Mouse (Mus musculus) liver, adult 2 months (tissue): ENCODE measurements around the gene Nudt17. TPM values are rescaled to one million over a fixed set of nuclear protein-coding genes. Genes with fewer than 3 reads are reported as not detected.

Source experiments
- DNase-seq: peaks from one replicate; pipeline ENCODE4 v3.0.0-alpha.2; 2011; ENCODE audit warnings: low read depth, low spot score; ENCODE audit errors: extremely low read depth
- H3K27ac ChIP-seq: fragments of 200-500 bp; replicated peaks from 2 replicates; pipeline ENCODE4 v1.5.1; 2012; ENCODE audit warnings: low read depth, mild to moderate bottlenecking, control low read depth, inconsistent platforms, low read length; ENCODE audit not compliant: insufficient read depth
- H3K27me3 ChIP-seq: fragments of 200-500 bp; 2 replicates; pipeline ENCODE4 v1.6.1; 2012; ENCODE audit warnings: mild to moderate bottlenecking, moderate library complexity, low read length, inconsistent platforms; ENCODE audit not compliant: control insufficient read depth, insufficient read depth
- H3K36me3 ChIP-seq: fragments of 200-500 bp; 2 replicates; pipeline ENCODE4 v1.6.1; 2012; ENCODE audit warnings: low read length, inconsistent platforms; ENCODE audit not compliant: control insufficient read depth, insufficient read depth
- H3K4me1 ChIP-seq: fragments of 200-500 bp; 2 replicates; pipeline ENCODE4 v1.6.1; 2011; ENCODE audit warnings: low read length; ENCODE audit not compliant: control insufficient read depth, insufficient read depth
- H3K4me3 ChIP-seq: fragments of 200-500 bp; 2 replicates; pipeline ENCODE4 v1.5.1; 2011; ENCODE audit warnings: low read depth, mild to moderate bottlenecking, control low read depth, low read length, moderate library complexity; ENCODE audit not compliant: insufficient read depth
- H3K79me2 ChIP-seq: fragments of 200-500 bp; 2 replicates; pipeline ENCODE4 v1.6.1; 2012; ENCODE audit warnings: inconsistent platforms, mild to moderate bottlenecking, low read length, moderate library complexity; ENCODE audit not compliant: control insufficient read depth, insufficient read depth
- H3K9ac ChIP-seq: fragments of 200-500 bp; 2 replicates; pipeline ENCODE4 v1.6.1; 2012; ENCODE audit warnings: low read depth, mild to moderate bottlenecking, control low read depth, inconsistent platforms, low read length
- CTCF ChIP-seq: fragments of 200-500 bp; IDR thresholded peaks from 2 replicates; pipeline ENCODE4 v1.5.1; 2011; ENCODE audit warnings: low read depth, low read length, control low read depth
- POLR2A ChIP-seq: fragments of 200-500 bp; IDR thresholded peaks from 2 replicates; pipeline ENCODE4 v1.6.1; 2011; ENCODE audit warnings: low read length, control low read depth; ENCODE audit not compliant: insufficient read depth; ENCODE audit errors: extremely low read depth
- WGBS: fragments of 180-500 bp; shearing (Covaris S2); methylation state at CpG from one replicate; pipeline ENCODE4 v1.1.7; 2018; 5-methylcytosine and 5-hydroxymethylcytosine counted together
- polyA plus RNA-seq: library from polyadenylated mRNA; depleted of rRNA; stranded (reverse); fragments of >200 nt; gene quantifications from 2 replicates; pipeline ENCODE4 v1.2.3, GENCODE M21; 2012
- total RNA-seq: library from RNA; depleted of rRNA; stranded (reverse); fragments of >200 nt; gene quantifications from 2 replicates; pipeline ENCODE4 v1.2.3, GENCODE M21; 2014

Gene Nudt17
- total and polyA plus RNA-seq, 2 experiments = 0.28 to 0.69 TPM

DNA sequence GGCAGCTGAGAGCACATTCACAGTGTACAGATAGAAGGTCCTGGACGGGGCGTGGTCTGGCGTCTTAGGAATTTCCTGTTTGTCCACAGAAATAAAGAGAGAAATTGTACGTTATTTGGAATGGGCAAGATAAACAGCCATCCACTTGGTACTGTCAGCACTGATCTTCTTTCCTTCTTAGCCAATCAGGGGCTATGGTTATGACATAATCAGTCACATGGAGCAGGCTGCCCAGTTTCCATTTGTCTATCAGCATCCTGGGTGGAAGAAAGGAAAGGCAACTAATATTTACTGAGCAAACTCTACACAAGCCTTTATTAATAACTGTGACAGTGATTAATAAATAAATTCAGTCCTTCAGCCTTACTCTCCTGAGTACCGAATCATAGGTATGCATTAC is 5.9 kb upstream of the Nudt17 start:
- no peaks in the 10 kb centered on the region for H3K4me1 ChIP-seq
- no peak overlapping the region for H3K27ac ChIP-seq
- no peak overlapping the region for H3K9ac ChIP-seq
- peaks cover 56% of the 10 kb centered on the region for H3K36me3 ChIP-seq
- TF ChIP-seq POLR2A (no peak), CTCF (no peak)
- no peak for DNase-seq
- no peak overlapping the region for H3K4me3 ChIP-seq
- no peaks in the 10 kb centered on the region for H3K79me2 ChIP-seq
- WGBS = 89% methylated on average over 5 of the region's 5 CpGs
- H3K27me3 ChIP-seq = no peaks in the 10 kb centered on the region

DNA sequence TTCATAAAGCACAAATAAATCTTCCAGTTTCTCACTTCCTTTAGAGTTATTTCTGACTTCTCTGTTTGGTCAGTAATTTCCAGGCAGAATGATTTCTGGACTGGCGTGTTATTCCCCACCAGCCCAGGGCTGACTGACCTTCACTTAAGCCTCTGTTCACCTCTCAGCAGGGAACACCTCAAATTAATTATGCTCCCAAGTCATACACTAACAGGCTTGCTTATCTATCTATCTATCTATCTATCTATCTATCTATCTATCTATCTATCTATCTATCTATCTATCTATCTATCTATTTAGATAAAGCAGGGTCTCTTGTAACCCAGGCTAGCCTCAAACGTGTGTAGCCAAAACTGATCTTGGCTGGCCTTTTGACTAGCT is 312 bp upstream of the Nudt17 start:
- H3K9ac ChIP-seq = no peak overlapping the region
- WGBS = 64% methylated on average over 2 of the region's 2 CpGs
- no peaks in the 10 kb centered on the region for H3K4me1 ChIP-seq
- no peaks in the 10 kb centered on the region for H3K79me2 ChIP-seq
- TF ChIP-seq POLR2A (no peak), CTCF (no peak)
- H3K27me3 ChIP-seq = no peaks in the 10 kb centered on the region
- no peak overlapping the region for H3K27ac ChIP-seq
- peaks cover 31% of the 10 kb centered on the region for H3K36me3 ChIP-seq
- DNase-seq = no peak
- no peak overlapping the region for H3K4me3 ChIP-seq

DNA sequence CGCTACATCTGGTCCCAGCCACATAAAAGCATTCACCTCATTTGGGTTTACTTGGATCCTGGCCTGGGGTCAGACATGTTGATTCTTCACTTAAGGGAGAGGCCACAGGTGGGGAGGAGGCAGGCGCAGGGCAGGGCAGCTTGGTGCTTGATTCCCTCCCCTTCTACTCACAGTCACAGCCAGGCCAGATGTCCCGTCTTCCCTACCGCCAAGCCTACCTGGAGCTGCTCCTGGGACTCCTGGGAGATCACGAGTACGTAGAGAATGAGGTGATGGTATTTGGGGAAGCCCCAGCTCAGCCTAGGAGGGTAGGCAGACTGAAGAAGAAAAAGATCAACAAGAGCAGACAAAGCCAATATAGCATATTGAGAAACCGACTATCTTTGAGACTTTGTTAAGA is 1.4 kb downstream of the Nudt17 start:
- H3K27me3 ChIP-seq = no peaks in the 10 kb centered on the region
- peaks cover 17% of the 10 kb centered on the region for H3K36me3 ChIP-seq
- no peak overlapping the region for H3K9ac ChIP-seq
- no peaks in the 10 kb centered on the region for H3K79me2 ChIP-seq
- H3K27ac ChIP-seq = no peak overlapping the region
- no peaks in the 10 kb centered on the region for H3K4me1 ChIP-seq
- no peak for DNase-seq
- no peak overlapping the region for H3K4me3 ChIP-seq
- no peak for TF ChIP-seq CTCF
- no peak for TF ChIP-seq POLR2A
- 75% methylated on average over 7 of the region's 7 CpGs for WGBS

DNA sequence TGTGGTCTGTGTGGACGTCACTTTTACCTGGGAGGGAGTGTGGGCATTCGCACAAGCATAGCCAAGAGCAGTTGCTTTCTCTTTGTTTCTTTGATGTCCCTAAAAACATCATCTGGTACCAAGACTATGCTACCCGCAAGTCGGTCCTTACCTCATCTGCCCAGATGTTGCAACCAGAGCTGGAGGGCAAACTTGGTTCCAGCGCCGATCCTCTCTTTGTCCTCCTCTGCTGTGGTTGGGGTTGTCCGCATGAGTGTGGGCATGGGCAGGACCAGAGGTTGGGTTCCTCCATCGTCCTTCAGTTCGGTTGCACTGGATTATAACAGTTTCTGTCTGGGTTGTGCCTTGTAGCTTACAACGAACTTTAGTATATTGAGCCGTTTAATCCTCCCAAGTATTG is 2.1 kb downstream of the Nudt17 start:
- no peak for TF ChIP-seq POLR2A
- TF ChIP-seq CTCF = no peak
- no peaks in the 10 kb centered on the region for H3K27me3 ChIP-seq
- 92% methylated on average over 11 of the region's 11 CpGs for WGBS
- no peaks in the 10 kb centered on the region for H3K79me2 ChIP-seq
- H3K4me1 ChIP-seq = no peaks in the 10 kb centered on the region
- H3K27ac ChIP-seq = no peak overlapping the region
- no peak for DNase-seq
- H3K36me3 ChIP-seq = peaks cover 16% of the 10 kb centered on the region
- H3K9ac ChIP-seq = no peak overlapping the region
- H3K4me3 ChIP-seq = no peak overlapping the region

DNA sequence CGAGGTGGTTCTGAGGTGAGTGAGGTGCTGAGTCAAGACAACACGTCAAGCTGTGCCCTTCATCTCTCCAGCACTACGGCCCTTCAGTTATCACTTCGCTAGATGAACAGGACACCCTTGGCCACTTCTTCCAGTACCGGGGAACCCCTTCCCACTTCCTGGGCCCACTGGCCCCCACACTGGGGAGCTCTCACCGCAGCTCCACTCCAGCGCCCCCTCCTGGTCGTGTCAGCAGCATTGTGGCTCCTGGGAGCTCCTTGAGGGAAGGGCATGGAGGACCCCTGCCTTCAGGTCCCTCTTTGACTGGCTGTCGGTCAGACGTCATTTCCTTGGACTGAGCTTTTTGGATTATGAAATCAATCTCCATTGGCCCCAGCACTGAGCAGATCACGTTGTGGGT is 3.6 kb downstream of the Nudt17 start:
- TF ChIP-seq POLR2A (no peak), CTCF (peak; percentile 54)
- 81% methylated on average over 11 of the region's 11 CpGs for WGBS
- Histone ChIP-seq H3K4me3 (no peak overlapping the region), H3K79me2 (no peaks in the 10 kb centered on the region), H3K4me1 (no peaks in the 10 kb centered on the region), H3K36me3 (peaks cover 10% of the 10 kb centered on the region), H3K9ac (no peak overlapping the region), H3K27me3 (no peaks in the 10 kb centered on the region), H3K27ac (no peak overlapping the region)
- no peak for DNase-seq

DNA sequence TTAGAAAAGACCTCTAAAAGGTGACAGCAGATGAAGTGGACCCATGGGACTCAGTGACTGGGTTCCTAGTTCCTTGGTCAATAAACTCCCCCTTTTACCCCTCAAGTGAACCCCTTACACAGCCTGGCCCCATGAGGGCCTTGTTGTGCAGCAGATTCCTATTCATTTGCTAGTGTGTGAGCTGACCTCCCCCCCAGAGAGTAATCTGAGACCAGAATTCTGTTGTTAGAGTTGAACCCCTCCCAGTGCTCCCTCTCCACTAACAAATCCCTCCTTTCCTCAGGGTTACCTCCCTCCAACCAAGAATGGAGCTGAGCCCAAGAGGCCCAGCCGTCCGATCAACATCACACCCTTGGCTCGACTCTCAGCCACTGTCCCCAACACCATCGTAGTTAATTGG is 7.4 kb downstream of the Nudt17 start:
- no peaks in the 10 kb centered on the region for H3K27me3 ChIP-seq
- peaks cover under 1% of the 10 kb centered on the region for H3K4me1 ChIP-seq
- TF ChIP-seq CTCF (no peak), POLR2A (no peak)
- H3K79me2 ChIP-seq = peaks cover 6% of the 10 kb centered on the region; the same call in 1 of the 2 replicates
- no peak overlapping the region for H3K9ac ChIP-seq
- H3K36me3 ChIP-seq = peaks cover 10% of the 10 kb centered on the region
- no peak overlapping the region for H3K4me3 ChIP-seq
- H3K27ac ChIP-seq = no peak overlapping the region
- no peak for DNase-seq
- 96% methylated on average over 4 of the region's 4 CpGs for WGBS
